Mouse (Mus musculus) CD4-positive helper T cell, adult 2 months (primary cell): ENCODE results near the gene Zfp965.
"Not testable (repeated sequence)": the region's sequence is repeated elsewhere in the genome, so short reads cannot be mapped to it uniquely, and the experiment has no call there.

ENCODE experiments used
- DNase-seq: peaks from one replicate; pipeline ENCODE4 v3.0.0-alpha.2; 2012; ENCODE audit warnings: low read depth, missing footprints, low spot score

The Zfp965 gene

GRCm38 (mm10) chr2:175469685-175470084 lies at the start of gene Zfp965:
Zfp965 (plus strand) TSS chr2:175469985.
- DNase-seq: not testable (repeated sequence)

DNA sequence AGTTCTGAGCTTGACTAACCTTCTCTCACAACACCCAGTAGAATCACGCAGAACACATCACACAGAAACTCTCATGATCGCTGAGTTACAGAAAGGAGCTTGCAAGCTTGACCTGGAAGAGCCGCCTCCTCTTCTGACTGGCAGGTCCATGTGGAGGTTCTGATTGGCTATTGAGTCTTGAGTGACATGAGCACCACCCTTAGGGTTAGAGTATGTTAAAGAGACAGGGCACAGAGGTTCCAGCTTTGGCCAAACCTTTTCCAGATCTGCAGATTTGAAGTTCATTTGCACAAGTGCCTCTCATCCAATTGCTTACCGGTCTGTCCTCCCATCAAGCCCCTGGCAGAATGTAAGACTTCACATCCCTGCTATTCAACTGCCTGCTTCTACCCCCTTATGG lies 34.1 kb upstream of the Zfp965 start, which contains the start of gene Gm4724:
Gene Gm4724 (minus strand): TSS at position 101 of the 400 bp plus-strand sequence.
- not testable (repeated sequence) for DNase-seq
